Comparison of ENCODE assay signal across 8 mouse cellular contexts in genomic region chr3:157566725-157567565, GRCm38 (mm10). TPM values are rescaled to one million over a fixed set of nuclear protein-coding genes. Genes with fewer than 3 reads are reported as not detected.
A peak's percentile ranks its signal among the peaks of the same experiment; 100 is the strongest.
DNase-seq lines count a peak whose midpoint lies in the region; ATAC-seq and TF ChIP-seq lines count a peak whose summit lies in the region.

TSS of gene Ptger3 (plus strand) at chr3:157566892.

- H3K4me1 ChIP-seq in spleen, adult 2 months (ENCODE audit: control insufficient read depth, insufficient read depth, insufficient read length), result peaks cover 8% of the 10 kb centered on the region; the same call in 1 of the 2 replicates
- peaks cover 4 to 10% of the 10 kb centered on the region in 2 experiments; a peak in 2 of 4 replicates for H3K4me1 ChIP-seq in heart, embryonic 14.5 days (ENCODE audit: control insufficient read depth in 2 of 2, insufficient read depth in 2 of 2, low read length in 2 of 2)
- peaks cover 11% of the 10 kb centered on the region for H3K4me1 ChIP-seq in liver, postnatal 0 days (ENCODE audit: insufficient read depth)

- peak within 1 kb of the TSS; percentile 20; the same call in 1 of the 2 replicates for H3K4me3 ChIP-seq in spleen, adult 2 months (ENCODE audit: extremely low read depth, insufficient read depth, insufficient read length)
- H3K4me3 ChIP-seq in heart, embryonic 14.5 days (ENCODE audit: control insufficient read depth in 1 of 2, insufficient read depth in 1 of 2, low read depth in 1 of 2, low read length in 2 of 2), result peak within 1 kb of the TSS; percentile 49 to 53
- H3K4me3 ChIP-seq in liver, postnatal 0 days (ENCODE audit: low read depth, low read length), result peak within 1 kb of the TSS; percentile 49

- no peaks in the 10 kb centered on the region for H3K36me3 ChIP-seq in spleen, adult 2 months (ENCODE audit: control insufficient read depth, insufficient read depth, low read length)
- H3K36me3 ChIP-seq in heart, embryonic 14.5 days (ENCODE audit: control insufficient read depth, insufficient read depth, low read length), result no peaks in the 10 kb centered on the region
- H3K36me3 ChIP-seq in liver, postnatal 0 days (replicated peaks; ENCODE audit: insufficient read depth, low read length), result no peaks in the 10 kb centered on the region

- no peak; the same call in 1 of the 2 replicates for ATAC-seq in heart, embryonic 14.5 days (ENCODE audit: insufficient number of reproducible peaks, insufficient read depth, low FRiP score, low read depth)
- ATAC-seq in liver, postnatal 0 days, result peak; percentile 65

- H3K4me2 ChIP-seq in heart, embryonic 14.5 days (ENCODE audit: low read length), result peak within 1 kb of the TSS; percentile 96
- peak within 1 kb of the TSS; percentile 81 for H3K4me2 ChIP-seq in liver, postnatal 0 days (ENCODE audit: low read depth, low read length)

- no peak within 1 kb of the TSS for H3K27ac ChIP-seq in spleen, adult 2 months (ENCODE audit: insufficient read depth, low read length)
- H3K27ac ChIP-seq in heart, embryonic 14.5 days (replicated peaks in 1 of 2; ENCODE audit: control insufficient read depth in 1 of 2, insufficient read depth in 1 of 2, low read depth in 2 of 2, low read length in 2 of 2), result no peak within 1 kb of the TSS
- H3K27ac ChIP-seq in liver, postnatal 0 days (ENCODE audit: low read depth), result no peak within 1 kb of the TSS

- TF ChIP-seq POLR2A in spleen, adult 2 months (IDR thresholded peaks at IDR 0.05; ENCODE audit: low read depth, low read length), result no peak

- H3K9ac ChIP-seq in heart, embryonic 14.5 days (ENCODE audit: low read length), result peak within 1 kb of the TSS; percentile 30; the same call in 1 of the 2 replicates
- no peak within 1 kb of the TSS for H3K9ac ChIP-seq in liver, postnatal 0 days (replicated peaks)

- no peaks in the 10 kb centered on the region for H3K9me3 ChIP-seq in heart, embryonic 14.5 days (ENCODE audit: control insufficient read depth, low read length)
- H3K9me3 ChIP-seq in liver, postnatal 0 days (ENCODE audit: low read length), result no peaks in the 10 kb centered on the region

- TF ChIP-seq EP300 in liver, postnatal 0 days (IDR thresholded peaks at IDR 0.05; ENCODE audit: low read depth), result no peak

- DNase-seq in spleen, adult 2 months (ENCODE audit: low read depth in 1 of 2, low spot score in 2 of 2), result no peak
- no peak for DNase-seq in spleen, postnatal 10 days (ENCODE audit: low spot score in 2 of 2)
- DNase-seq in embryo, embryonic 10.5 days (ENCODE audit: low spot score), result peak; percentile 56
- DNase-seq in kidney, postnatal 10 days, result peak; percentile 67
- DNase-seq in liver, postnatal 0 days, result peak; percentile 42
- DNase-seq in ovary, postnatal 14 days (ENCODE audit: low spot score), result peak; percentile 23
- no peak for DNase-seq in spleen, postnatal 36 days (ENCODE audit: low spot score in 2 of 2)

- no peak for TF ChIP-seq CTCF in spleen, adult 2 months (IDR thresholded peaks at IDR 0.05; ENCODE audit: extremely low read depth, insufficient read depth, insufficient read length, insufficient replicate concordance)
- TF ChIP-seq CTCF in liver, postnatal 0 days (IDR thresholded peaks at IDR 0.05; ENCODE audit: low read depth), result peak; percentile 20; the same call in 1 of the 2 replicates

- WGBS in spleen, adult 2 months, result 1% methylated on average over 83 of the region's 84 CpGs
- WGBS in heart, embryonic 14.5 days, result under 1% methylated on average over 84 of the region's 84 CpGs
- 1% methylated on average over 80 of the region's 84 CpGs for WGBS in liver, postnatal 0 days (ENCODE audit: insufficient replicate concordance)

- peaks cover 10% of the 10 kb centered on the region for H3K27me3 ChIP-seq in spleen, adult 2 months (ENCODE audit: control insufficient read depth, insufficient read depth, low read length)
- peaks cover 34% of the 10 kb centered on the region for H3K27me3 ChIP-seq in heart, embryonic 14.5 days (ENCODE audit: control insufficient read depth, insufficient read depth, low read length)
- H3K27me3 ChIP-seq in liver, postnatal 0 days (ENCODE audit: insufficient read depth, low read length), result peaks cover 26% of the 10 kb centered on the region

RNA-seq across cellular contexts. Expression of gene Ptger3, which starts in this region (rescaled TPM):
- polyA plus RNA-seq in spleen, adult 2 months (2012; rRNA removed), result 2.8 and 5.2 TPM in 2 replicates
- polyA plus RNA-seq in heart, embryonic 14.5 days (2014; fragmentation: Nextera tagmentation; extraction: Ambion mirVana), result 2.5 and 3.4 TPM in 2 replicates
- 4.2 and 4.7 TPM in 2 replicates for polyA plus RNA-seq in liver, postnatal 0 days (2015; fragmentation: Nextera tagmentation; extraction: Ambion mirVana)

Comparison
In these comparisons a context has a peak if more than half of its experiments do, and no peak if none do; other contexts are left out.
1. DNase-seq: peak in embryo, embryonic 10.5 days (single experiment), kidney, postnatal 10 days (single experiment), liver, postnatal 0 days (single experiment) and ovary, postnatal 14 days (single experiment); none in spleen, adult 2 months (0 of 2), spleen, postnatal 10 days (0 of 2) and spleen, postnatal 36 days (0 of 2).
2. Peak in every context shown above with its lines, with median percentiles within 50 percentile points of each other: H3K4me3 ChIP-seq.